Mouse (Mus musculus): ENCODE measurements around the gene Pgap2.

Gene Pgap2

DNA sequence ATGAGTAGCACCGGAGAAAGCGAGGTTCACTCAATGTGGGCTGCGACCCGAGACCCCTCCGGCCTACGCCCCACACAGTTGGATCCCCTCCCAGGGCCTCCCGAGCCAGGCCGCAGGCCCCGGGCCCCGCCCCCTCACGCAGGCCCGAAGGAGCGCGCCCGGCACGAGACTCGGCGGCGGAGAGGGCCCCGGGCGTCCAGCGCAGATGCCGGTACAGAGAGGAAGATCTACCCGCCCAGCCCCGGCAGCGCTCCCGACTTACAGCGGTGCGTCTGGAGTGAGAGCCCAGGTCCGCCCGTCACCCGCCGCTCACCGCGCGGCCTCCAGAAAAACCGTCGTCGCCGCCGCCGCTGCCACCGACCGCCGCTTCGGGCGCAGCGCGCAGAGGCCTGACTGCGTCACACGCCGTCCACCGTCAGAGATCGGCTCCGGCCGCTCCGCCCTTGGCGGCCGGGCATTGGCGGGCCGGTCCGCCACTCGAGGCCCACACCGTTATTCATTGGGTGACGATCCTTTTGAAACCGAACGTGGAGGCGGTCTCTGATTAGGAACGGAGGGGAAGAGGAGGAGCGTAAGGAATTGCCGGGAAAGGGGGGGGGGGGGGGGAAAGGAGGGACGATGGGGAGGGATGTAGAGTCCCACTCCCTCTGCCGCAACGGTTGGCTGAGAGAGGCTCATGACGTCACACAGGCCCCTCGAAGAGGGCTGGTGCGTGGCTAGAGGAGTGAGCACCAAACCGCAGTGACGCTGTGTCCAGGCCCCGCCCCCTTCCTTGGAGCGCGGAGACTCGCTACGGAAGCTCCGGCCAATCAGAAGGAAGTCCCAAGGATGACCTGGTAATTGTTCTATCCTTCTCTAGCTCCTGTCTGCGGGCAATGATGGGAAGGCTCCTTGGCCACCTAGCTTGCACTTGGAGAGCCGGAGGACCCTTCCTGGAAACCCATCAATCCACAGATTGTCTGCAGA lies at the start of gene Pgap2, which contains the start of gene Nup98:
Gene Pgap2 (plus strand): TSS at position 453 of the 966 bp plus-strand sequence.
Gene Nup98 (minus strand): TSS at position 421 of the 966 bp plus-strand sequence.
- DNase-seq (ENCODE audit: low read depth): peak; percentile 97

DNA sequence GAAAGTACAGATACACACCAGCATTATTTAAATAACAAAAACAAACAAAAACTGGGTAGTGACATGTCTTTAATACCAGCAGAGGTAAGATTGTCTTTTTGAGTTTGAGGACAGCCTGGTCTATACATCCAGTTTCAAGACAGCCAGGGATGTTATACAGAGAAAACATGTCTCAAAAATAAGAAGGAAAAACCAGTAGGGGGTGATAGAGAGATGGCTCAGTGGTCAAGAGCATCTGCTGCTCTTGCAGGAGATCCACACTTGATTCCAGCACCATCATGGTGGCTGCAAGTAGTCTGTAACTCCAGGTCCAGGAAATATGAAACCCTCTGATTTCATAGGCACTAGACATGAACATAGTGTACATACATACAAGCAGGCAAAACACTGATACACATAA lies 39.7 kb upstream of the Pgap2 start:
- no peak for DNase-seq (ENCODE audit: low read depth)

- no peak for DNase-seq (ENCODE audit: low read depth)
Observed at GRCm38 (mm10) chr7:102183849-102184248, 26.2 kb upstream of the Pgap2 start.

DNA sequence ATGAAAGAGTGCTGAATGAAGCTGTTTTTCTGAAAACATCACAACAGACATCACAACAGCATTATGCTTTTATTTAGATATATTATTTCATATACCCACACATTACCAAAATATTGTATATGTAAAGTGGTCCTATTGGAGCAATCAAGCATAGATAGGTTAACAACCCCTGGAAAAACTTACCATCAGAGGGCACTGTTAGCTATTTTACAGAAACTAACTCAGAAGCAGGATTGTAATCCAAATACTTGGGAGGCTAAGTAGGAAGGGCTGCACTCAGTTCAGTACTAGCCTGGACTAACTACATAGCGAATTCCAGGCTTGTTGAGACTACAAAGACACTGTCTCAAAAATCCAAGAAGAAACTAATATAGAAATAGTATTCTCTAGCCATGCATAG lies 17.7 kb upstream of the Pgap2 start:
- DNase-seq (ENCODE audit: low read depth): no peak

- no peak for DNase-seq (ENCODE audit: low read depth)
Observed at GRCm38 (mm10) chr7:102200576-102200975, 9.4 kb upstream of the Pgap2 start.

DNA sequence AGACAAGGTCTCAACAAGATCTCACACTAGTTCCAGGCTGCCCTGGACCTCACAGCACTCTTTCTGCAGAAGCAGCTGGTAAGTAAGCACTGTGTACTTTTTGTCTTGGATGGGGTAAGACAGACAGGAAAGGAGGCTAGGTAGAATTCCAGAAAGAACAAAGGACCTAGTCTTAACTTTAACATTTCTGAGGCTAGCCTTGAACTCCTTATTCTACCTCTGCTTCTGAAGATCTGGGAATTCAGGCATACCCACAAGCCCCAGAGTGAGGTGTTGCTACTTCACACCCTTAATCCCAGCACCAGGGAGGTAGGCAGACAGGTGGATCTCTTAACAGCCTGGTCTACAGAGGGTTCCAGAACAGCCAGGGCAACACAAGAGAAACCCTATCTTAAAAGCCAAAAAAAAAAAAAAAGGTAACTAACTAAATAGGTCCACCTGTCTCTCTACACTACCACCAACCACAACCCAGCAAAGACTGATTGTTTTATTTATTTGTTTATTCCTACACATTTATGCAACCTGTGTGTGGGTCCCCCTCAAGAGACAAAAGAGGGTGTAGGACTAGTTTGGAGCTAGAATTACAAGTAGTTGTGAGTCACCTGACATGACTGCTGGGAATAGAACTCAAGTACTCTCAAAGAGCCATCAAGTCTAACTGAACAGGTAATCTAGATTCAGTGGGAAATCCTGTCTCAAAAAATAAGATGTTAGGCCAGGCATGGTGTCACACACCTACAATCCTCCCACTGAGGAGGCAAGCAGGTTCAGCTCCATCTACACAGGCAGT lies 8.8 kb upstream of the Pgap2 start:
- no peak for DNase-seq (ENCODE audit: low read depth)

DNA sequence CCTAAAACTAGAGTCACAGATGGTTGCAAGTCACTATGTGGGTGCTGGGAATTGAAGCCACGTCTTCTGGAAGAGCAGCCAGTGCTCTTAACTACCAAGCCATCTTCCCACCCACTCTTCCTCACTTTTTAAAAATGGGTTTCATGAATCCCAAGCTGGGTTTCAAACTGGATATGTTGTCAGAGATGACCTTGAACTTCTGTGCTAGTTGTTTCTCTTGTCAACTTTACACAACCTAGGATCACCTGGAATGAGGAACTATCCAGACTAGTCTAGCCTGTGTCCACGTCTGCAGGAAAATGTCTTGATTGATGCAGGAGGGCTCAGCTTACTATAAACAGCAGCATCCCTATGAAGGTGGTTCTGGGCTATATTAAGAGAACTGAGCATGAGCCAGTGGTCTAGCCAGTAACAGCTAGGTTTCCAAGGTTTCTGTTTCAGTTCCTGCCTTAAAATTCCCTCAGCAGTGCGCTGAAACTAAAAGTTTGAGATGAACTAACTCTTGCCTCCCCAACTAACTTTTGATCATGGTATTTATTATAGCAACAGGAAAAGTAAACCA lies 5.6 kb upstream of the Pgap2 start:
- no peak for DNase-seq (ENCODE audit: low read depth)

DNA sequence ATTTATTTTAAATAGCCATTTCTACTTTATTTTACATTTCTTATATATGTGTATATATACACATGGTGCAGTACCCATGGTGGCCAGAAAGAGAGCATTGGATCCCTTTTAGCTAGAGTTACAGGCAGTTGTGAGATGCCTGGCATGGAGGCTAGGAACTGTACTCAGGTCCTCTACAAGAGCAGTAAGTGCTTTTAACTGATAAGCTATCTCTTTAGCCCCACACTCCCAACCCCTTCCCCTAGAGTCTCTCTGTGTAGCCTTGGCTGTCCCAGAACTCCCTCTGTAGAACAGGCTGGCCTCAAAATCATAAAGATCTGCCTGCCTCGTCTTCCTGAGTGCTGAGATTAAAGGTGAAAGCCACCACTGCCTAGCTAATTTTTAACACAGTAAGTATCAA lies 4.4 kb upstream of the Pgap2 start:
- DNase-seq (ENCODE audit: low read depth): no peak

- no peak for DNase-seq (ENCODE audit: low read depth)
Observed at GRCm38 (mm10) chr7:102208806-102209363, 1.1 kb upstream of the Pgap2 start.

- no peak for DNase-seq (ENCODE audit: low read depth)
Observed at GRCm38 (mm10) chr7:102211071-102211470, 1.1 kb downstream of the Pgap2 start.

GRCm38 (mm10) chr7:102221899-102222298 lies 11.9 kb downstream of the Pgap2 start:
- DNase-seq (ENCODE audit: low read depth): no peak

DNA sequence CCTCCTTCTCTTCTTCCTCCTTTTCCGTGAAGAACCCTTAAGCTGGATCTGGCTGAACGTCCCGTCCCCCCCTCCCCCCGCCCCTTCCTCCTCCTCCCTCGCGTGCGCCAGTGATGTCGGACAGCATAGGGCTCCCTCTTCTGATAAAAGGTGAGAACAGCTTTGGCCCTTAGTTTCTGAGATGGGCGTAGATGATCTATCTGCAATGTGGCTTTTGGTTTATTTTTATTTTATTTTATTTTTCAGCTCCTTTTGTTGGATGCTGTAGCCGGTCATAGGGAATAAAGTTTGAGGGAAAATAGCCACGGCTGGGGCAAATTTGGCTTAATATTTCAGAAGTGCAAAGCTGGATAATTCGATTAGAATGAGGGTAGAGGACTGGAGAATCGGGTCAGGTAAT lies 12.3 kb downstream of the Pgap2 start:
- no peak for DNase-seq (ENCODE audit: low read depth)

DNA sequence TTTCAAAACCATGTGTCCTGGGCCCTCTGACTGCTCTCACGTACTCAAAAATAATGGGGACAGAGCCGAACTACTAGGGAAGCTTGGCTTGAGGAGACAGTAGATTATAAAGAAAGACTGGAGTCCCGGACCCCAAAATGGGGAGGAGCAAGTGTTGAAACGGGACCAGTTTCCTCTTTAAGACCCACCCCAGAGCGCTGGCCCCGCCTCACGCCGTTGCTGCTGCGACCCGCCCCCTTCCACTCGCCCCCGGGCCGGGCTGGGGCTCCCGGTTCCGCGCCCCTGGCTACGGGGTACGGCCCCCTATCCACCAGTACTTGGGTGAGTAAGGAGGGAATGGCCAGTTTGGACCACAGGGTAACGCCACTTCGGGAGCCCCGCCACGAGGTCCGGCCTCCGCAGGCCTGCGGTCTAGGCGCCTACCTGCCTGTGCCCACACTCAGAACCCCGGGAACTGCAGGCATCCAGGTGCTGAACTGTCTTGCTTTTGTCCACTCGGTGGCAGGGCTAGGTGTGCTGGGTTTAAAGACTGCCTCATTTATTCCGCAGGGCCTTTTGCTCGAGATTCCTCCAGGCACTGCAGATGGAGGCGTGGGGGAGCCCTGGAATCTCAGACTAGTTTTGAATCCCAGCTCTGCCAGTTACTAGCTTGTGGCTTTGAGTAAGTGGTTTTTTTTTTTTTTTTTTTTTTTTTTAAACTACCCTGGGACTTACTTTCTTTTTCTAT lies 13.0 kb downstream of the Pgap2 start:
- DNase-seq (ENCODE audit: low read depth): no peak

DNA sequence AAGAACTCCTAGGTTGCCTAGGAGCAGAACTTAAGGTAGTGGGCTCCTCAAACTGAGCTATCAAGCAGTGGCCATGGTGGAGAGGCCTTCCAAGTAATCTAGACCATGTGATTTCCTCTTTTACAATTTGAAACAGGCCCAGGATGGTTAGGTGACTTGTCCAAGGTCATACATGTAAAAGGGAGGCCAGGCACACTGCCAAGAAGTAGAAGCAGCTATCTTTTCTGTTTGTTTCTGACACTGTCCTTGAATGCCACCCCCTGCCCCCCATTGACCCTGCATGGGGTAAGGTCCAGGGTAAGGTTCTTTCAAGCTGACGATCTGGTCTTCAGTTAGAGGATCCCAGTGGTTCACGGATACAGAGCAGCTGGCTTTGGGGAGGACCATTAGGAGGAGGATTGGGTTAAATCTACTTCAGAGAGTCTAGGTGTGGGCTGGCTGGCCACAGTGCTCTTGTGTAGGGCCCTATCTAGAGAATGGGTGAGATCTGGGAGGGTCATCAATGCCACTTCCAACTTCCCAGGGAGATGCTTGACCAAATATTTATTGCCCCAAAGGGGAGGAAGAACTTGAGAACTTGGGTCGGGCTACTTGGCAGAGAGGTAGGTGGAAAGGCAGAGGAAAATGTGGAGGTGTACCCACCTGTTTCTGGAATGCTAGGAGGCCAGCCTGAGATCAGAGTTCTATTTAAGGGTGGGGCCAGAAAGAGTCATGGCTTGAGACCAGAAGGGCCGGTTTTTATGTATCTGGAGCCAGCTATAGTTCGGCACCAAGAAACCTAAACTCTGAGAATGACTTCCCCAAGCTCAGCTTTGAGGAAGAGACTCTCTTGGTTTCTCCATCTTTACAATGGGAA lies 14.1 kb downstream of the Pgap2 start:
- no peak for DNase-seq (ENCODE audit: low read depth)

GRCm38 (mm10) chr7:102226051-102226450 lies 16.0 kb downstream of the Pgap2 start:
- no peak for DNase-seq (ENCODE audit: low read depth)

- no peak for DNase-seq (ENCODE audit: low read depth)
Observed at GRCm38 (mm10) chr7:102228049-102228670, 18.2 kb downstream of the Pgap2 start.

GRCm38 (mm10) chr7:102229814-102230213 lies 19.8 kb downstream of the Pgap2 start:
- no peak for DNase-seq (ENCODE audit: low read depth)

GRCm38 (mm10) chr7:102233059-102233458 lies 23.1 kb downstream of the Pgap2 start:
- no peak for DNase-seq (ENCODE audit: low read depth)

- no peak for DNase-seq (ENCODE audit: low read depth)
Observed at GRCm38 (mm10) chr7:102238686-102239286, 28.8 kb downstream of the Pgap2 start.

DNA sequence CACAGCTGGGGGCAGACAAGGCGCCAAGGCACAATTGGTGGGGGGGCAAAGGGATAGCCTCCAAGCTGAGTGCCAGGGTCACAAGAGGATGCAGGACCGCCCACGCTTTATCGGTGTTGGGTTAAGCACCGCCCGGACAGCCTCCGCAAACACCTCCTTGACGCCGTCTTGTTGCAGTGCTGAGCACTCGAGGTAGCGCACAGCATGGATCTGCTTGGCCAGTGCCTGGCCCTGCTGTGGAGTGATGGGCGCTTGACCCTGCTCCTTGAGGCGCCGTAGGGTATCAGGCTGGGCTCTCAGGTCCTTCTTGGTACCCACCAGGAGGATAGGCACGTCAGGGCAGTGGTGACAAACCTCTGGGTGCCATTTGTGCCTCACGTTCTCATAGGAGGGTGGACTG lies 29.6 kb downstream of the Pgap2 start:
- DNase-seq (ENCODE audit: low read depth): no peak
